Mouse (Mus musculus) MEL (cell line): ENCODE data around the gene Rnf34. TPM values are rescaled to one million over a fixed set of nuclear protein-coding genes. Genes with fewer than 3 reads are reported as not detected.

Experiments
- DNase-seq: peaks from one replicate; pipeline ENCODE4 v3.0.0; 2011; ENCODE audit warnings: low read depth, low spot score
- H3K27ac ChIP-seq: 2 replicates; pipeline ENCODE4 v1.5.1; 2012; ENCODE audit warnings: low read depth, mild to moderate bottlenecking, control low read depth, low read length, moderate library complexity; ENCODE audit not compliant: control insufficient read depth
- H3K27me3 ChIP-seq, 2 experiments: fragments of 150-350 bp in 1 of 2; sonication (generic) in 1 of 2; 2 replicates each; pipeline ENCODE4 v1.6.1; 2012; ENCODE audit warnings: low read length in 2 of 2, mild to moderate bottlenecking in 2 of 2, improper control_type of control experiment in 1 of 2, moderate library complexity in 1 of 2; ENCODE audit not compliant: insufficient read depth in 2 of 2, control insufficient read depth in 1 of 2
- H3K36me3 ChIP-seq, 2 experiments: 2 replicates each; pipeline ENCODE4 v1.6.1; 2012 to 2014; ENCODE audit warnings: low read length in 2 of 2, improper control_type of control experiment in 1 of 2, inconsistent platforms in 1 of 2, mild to moderate bottlenecking in 1 of 2; ENCODE audit not compliant: insufficient read depth in 2 of 2, control insufficient read depth in 1 of 2
- H3K4me1 ChIP-seq, 2 experiments: fragments of 150-350 bp in 1 of 2; sonication (generic) in 1 of 2; 2 replicates each; pipeline ENCODE4 v1.6.1; 2012; ENCODE audit warnings: low read length in 2 of 2, improper control_type of control experiment in 1 of 2, mild to moderate bottlenecking in 1 of 2; ENCODE audit not compliant: insufficient read depth in 2 of 2, control insufficient read depth in 1 of 2
- H3K4me3 ChIP-seq, 2 experiments: fragments of 150-350 bp in 1 of 2; sonication (generic) in 1 of 2; 2 replicates each; pipeline ENCODE4 v1.5.1; 2012; ENCODE audit warnings: low read depth in 2 of 2, low read length in 2 of 2, mild to moderate bottlenecking in 2 of 2, moderate library complexity in 2 of 2, control low read depth in 1 of 2, improper control_type of control experiment in 1 of 2; ENCODE audit not compliant: control insufficient read depth in 1 of 2, insufficient read depth in 1 of 2
- H3K79me2 ChIP-seq: 2 replicates; pipeline ENCODE4 v1.6.1; 2012; ENCODE audit warnings: mild to moderate bottlenecking, low read length, moderate library complexity; ENCODE audit not compliant: control insufficient read depth, poor library complexity, insufficient read depth
- H3K9ac ChIP-seq: 2 replicates; pipeline ENCODE4 v1.6.1; 2012; ENCODE audit warnings: low read depth, mild to moderate bottlenecking, control low read depth, low read length, moderate library complexity; ENCODE audit not compliant: control insufficient read depth, poor library complexity, severe bottlenecking
- H3K9me3 ChIP-seq: fragments of 150-350 bp; sonication (generic); replicated peaks from 2 replicates; pipeline ENCODE4 v1.6.1; 2012; ENCODE audit warnings: mild to moderate bottlenecking, low read length, improper control_type of control experiment, moderate library complexity; ENCODE audit not compliant: insufficient read depth
- CTCF ChIP-seq, 3 experiments: IDR thresholded peaks in 2 of 3; conservative IDR thresholded peaks in 1 of 3; 2 replicates each; pipeline ENCODE4 v1.5.1; 2011 to 2012; ENCODE audit warnings: low read length in 3 of 3, low read depth in 2 of 3, mild to moderate bottlenecking in 2 of 3, improper control_type of control experiment in 1 of 3, inconsistent platforms in 1 of 3, mixed read lengths in 1 of 3, moderate library complexity in 1 of 3; ENCODE audit not compliant: control insufficient read depth in 1 of 3, insufficient read depth in 1 of 3, poor library complexity in 1 of 3, severe bottlenecking in 1 of 3
- ETS1 ChIP-seq: IDR thresholded peaks from 2 replicates; pipeline ENCODE4 v1.6.1; 2012; ENCODE audit warnings: low read depth, mild to moderate bottlenecking, inconsistent platforms, low read length, improper control_type of control experiment, moderate library complexity
- GABPA ChIP-seq: IDR thresholded peaks from 2 replicates; pipeline ENCODE4 v1.6.1; 2012; ENCODE audit warnings: low read depth, mild to moderate bottlenecking, inconsistent platforms, low read length, improper control_type of control experiment, moderate library complexity
- GATA1 ChIP-seq: IDR thresholded peaks from 2 replicates; pipeline ENCODE4 v1.6.1; 2011; ENCODE audit warnings: low read depth, low read length, improper control_type of control experiment
- HCFC1 ChIP-seq: IDR thresholded peaks from 2 replicates; pipeline ENCODE4 v1.6.1; 2012; ENCODE audit warnings: low read depth, mild to moderate bottlenecking, inconsistent platforms, low read length, improper control_type of control experiment, moderate library complexity
- MAFK ChIP-seq: IDR thresholded peaks from 2 replicates; pipeline ENCODE4 v1.6.1; 2011; ENCODE audit warnings: low read depth, mild to moderate bottlenecking, low read length, improper control_type of control experiment, borderline replicate concordance
- MAX ChIP-seq: IDR thresholded peaks from 2 replicates; pipeline ENCODE4 v1.6.1; 2011; ENCODE audit warnings: low read length, improper control_type of control experiment
- MAZ ChIP-seq: IDR thresholded peaks from 2 replicates; pipeline ENCODE4 v1.6.1; 2012; ENCODE audit warnings: low read depth, mild to moderate bottlenecking, inconsistent platforms, low read length, improper control_type of control experiment
- MXI1 ChIP-seq: IDR thresholded peaks from 2 replicates; pipeline ENCODE4 v1.6.1; 2011; ENCODE audit warnings: mild to moderate bottlenecking, low read depth, low read length, improper control_type of control experiment
- MYB ChIP-seq: IDR thresholded peaks from 2 replicates; pipeline ENCODE4 v1.6.1; 2011; ENCODE audit warnings: mild to moderate bottlenecking, low read depth, low read length, improper control_type of control experiment
- MYC ChIP-seq: IDR thresholded peaks from 2 replicates; pipeline ENCODE4 v1.6.1; 2011; ENCODE audit warnings: low read depth, mild to moderate bottlenecking, low read length, improper control_type of control experiment, moderate library complexity
- NELFE ChIP-seq: IDR thresholded peaks from 2 replicates; pipeline ENCODE4 v1.6.1; 2011; ENCODE audit warnings: low read depth, low read length, improper control_type of control experiment
- POLR2A ChIP-seq, 2 experiments: IDR thresholded peaks; 2 replicates each; pipeline ENCODE4 v1.6.1; 2011 to 2012; ENCODE audit warnings: low read length in 2 of 2, mild to moderate bottlenecking in 2 of 2, control low read depth in 1 of 2, improper control_type of control experiment in 1 of 2, low read depth in 1 of 2, moderate library complexity in 1 of 2; ENCODE audit not compliant: control insufficient read depth in 1 of 2, insufficient read depth in 1 of 2, poor library complexity in 1 of 2
- POLR2AphosphoS2 ChIP-seq: IDR thresholded peaks from 2 replicates; pipeline ENCODE4 v1.6.1; 2011; ENCODE audit warnings: low read length, improper control_type of control experiment
- POLR2AphosphoS5 ChIP-seq: IDR thresholded peaks from 2 replicates; pipeline ENCODE4 v1.6.1; 2012; ENCODE audit warnings: low read depth, borderline replicate concordance, mild to moderate bottlenecking, inconsistent platforms, low read length, moderate library complexity, mixed read lengths
- RAD21 ChIP-seq: IDR thresholded peaks from 2 replicates; pipeline ENCODE4 v1.6.1; 2011; ENCODE audit warnings: mild to moderate bottlenecking, low read depth, low read length, improper control_type of control experiment
- RCOR1 ChIP-seq: IDR thresholded peaks from 2 replicates; pipeline ENCODE4 v1.6.1; 2012; ENCODE audit warnings: low read depth, mild to moderate bottlenecking, inconsistent platforms, low read length, improper control_type of control experiment
- SIN3A ChIP-seq: IDR thresholded peaks from 2 replicates; pipeline ENCODE4 v1.6.1; 2012; ENCODE audit warnings: low read length, improper control_type of control experiment, inconsistent platforms
- SMC3 ChIP-seq: IDR thresholded peaks from 2 replicates; pipeline ENCODE4 v1.6.1; 2011; ENCODE audit warnings: low read depth, low read length, improper control_type of control experiment
- TCF12 ChIP-seq: IDR thresholded peaks from 2 replicates; pipeline ENCODE4 v1.6.1; 2014; ENCODE audit warnings: low read depth, mild to moderate bottlenecking, inconsistent platforms, low read length, improper control_type of control experiment, moderate library complexity
- UBTF ChIP-seq: IDR thresholded peaks from 2 replicates; pipeline ENCODE4 v1.6.1; 2012; ENCODE audit warnings: low read depth, mild to moderate bottlenecking, inconsistent platforms, low read length, improper control_type of control experiment, moderate library complexity, borderline replicate concordance; ENCODE audit not compliant: insufficient read depth
- ZC3H11A ChIP-seq: IDR thresholded peaks from 2 replicates; pipeline ENCODE4 v1.6.1; 2012; ENCODE audit warnings: low read depth, mild to moderate bottlenecking, inconsistent platforms, low read length, improper control_type of control experiment
- polyA plus RNA-seq, 2 experiments: library from polyadenylated mRNA; stranded (reverse) in 1 of 2; unstranded in 1 of 2; fragments of >175 nt in 1 of 2; fragments of >200 nt in 1 of 2; gene quantifications; 2 replicates each; pipeline versions ENCODE4 v1.2.1 to v1.2.4; 2012; ENCODE audit warnings: low replicate concordance in 2 of 2, low read depth in 1 of 2; ENCODE audit not compliant: insufficient read length in 2 of 2, insufficient read depth in 1 of 2, missing spikeins in 1 of 2
- total RNA-seq: library from RNA; depleted of rRNA; stranded (reverse); fragments of 300-350 nt; gene quantifications from 2 replicates; pipeline ENCODE4 v1.2.3, GENCODE M21; 2012

Rnf34 gene
- total and polyA plus RNA-seq, 3 experiments = 14.8 to 27.4 TPM; not detected in 1

- TF ChIP-seq MYC = no peak
- TF ChIP-seq MXI1 = peak; percentile 47
- TF ChIP-seq SIN3A = peak; percentile 80
- TF ChIP-seq MAZ = no peak; the same call in none of the 2 replicates
These were observed at the start of gene Rnf34 (continued) for GRCm38 (mm10) chr5:122849521-122850318.

- DNase-seq = no peak
- no peak overlapping the region for H3K9ac ChIP-seq
- H3K4me1 ChIP-seq = peaks cover 9 to 14% of the 10 kb centered on the region in 2 experiments
- H3K27me3 ChIP-seq = no peaks in the 10 kb centered on the region
- no peak overlapping the region for H3K4me3 ChIP-seq
- TF ChIP-seq RCOR1 = no peak
- no peak for TF ChIP-seq HCFC1
- TF ChIP-seq MYC = no peak
- TF ChIP-seq SIN3A = no peak
- no peak for TF ChIP-seq CTCF (IDR thresholded peaks at IDR 0.05 in 2 of 3, conservative IDR thresholded peaks at IDR 0.05 in 1 of 3; ENCODE audit: control insufficient read depth in 1 of 3, insufficient read depth in 1 of 3, low read depth in 2 of 3, low read length in 3 of 3, poor library complexity in 1 of 3, severe bottlenecking in 1 of 3)
- no peak overlapping the region for H3K27ac ChIP-seq
- no peaks in the 10 kb centered on the region for H3K9me3 ChIP-seq
- peaks cover 18 to 26% of the 10 kb centered on the region in 2 experiments for H3K36me3 ChIP-seq
- H3K79me2 ChIP-seq = no peaks in the 10 kb centered on the region
These were observed 49.4 kb upstream of the Rnf34 start for GRCm38 (mm10) chr5:122800345-122801010.

GRCm38 (mm10) chr5:122801684-122802083, 48.2 kb upstream of the Rnf34 start:
- no peak for DNase-seq
- Histone ChIP-seq H3K9me3 (no peaks in the 10 kb centered on the region), H3K9ac (no peak overlapping the region), H3K27me3 (no peaks in the 10 kb centered on the region), H3K36me3 (peaks cover 18 to 32% of the 10 kb centered on the region in 2 experiments), H3K79me2 (no peaks in the 10 kb centered on the region), H3K4me1 (peaks cover 9 to 14% of the 10 kb centered on the region in 2 experiments), H3K4me3 (no peak overlapping the region), H3K27ac (no peak overlapping the region)
- TF ChIP-seq ZC3H11A = no peak
- TF ChIP-seq MAX = no peak
- no peak for TF ChIP-seq UBTF
- no peak for TF ChIP-seq SMC3
- no peak for TF ChIP-seq ETS1
- no peak for TF ChIP-seq NELFE
- TF ChIP-seq POLR2A (IDR thresholded peaks at IDR 0.05; ENCODE audit: control insufficient read depth in 1 of 2, insufficient read depth in 1 of 2, low read depth in 1 of 2, low read length in 2 of 2, poor library complexity in 1 of 2) = no peak
- no peak for TF ChIP-seq POLR2AphosphoS5
- TF ChIP-seq TCF12 = no peak
- TF ChIP-seq GATA1 = no peak
- no peak for TF ChIP-seq POLR2AphosphoS2
- TF ChIP-seq MAFK = no peak
- no peak for TF ChIP-seq RAD21
- no peak for TF ChIP-seq MYB
- no peak for TF ChIP-seq GABPA
